Mouse (Mus musculus): Measurements from ENCODE around the gene Kctd12. TPM values are rescaled to one million over a fixed set of nuclear protein-coding genes. Genes with fewer than 3 reads are reported as not detected.

The Kctd12 gene
- 179 and 213 TPM in 2 replicates for total RNA-seq (2023)

DNA sequence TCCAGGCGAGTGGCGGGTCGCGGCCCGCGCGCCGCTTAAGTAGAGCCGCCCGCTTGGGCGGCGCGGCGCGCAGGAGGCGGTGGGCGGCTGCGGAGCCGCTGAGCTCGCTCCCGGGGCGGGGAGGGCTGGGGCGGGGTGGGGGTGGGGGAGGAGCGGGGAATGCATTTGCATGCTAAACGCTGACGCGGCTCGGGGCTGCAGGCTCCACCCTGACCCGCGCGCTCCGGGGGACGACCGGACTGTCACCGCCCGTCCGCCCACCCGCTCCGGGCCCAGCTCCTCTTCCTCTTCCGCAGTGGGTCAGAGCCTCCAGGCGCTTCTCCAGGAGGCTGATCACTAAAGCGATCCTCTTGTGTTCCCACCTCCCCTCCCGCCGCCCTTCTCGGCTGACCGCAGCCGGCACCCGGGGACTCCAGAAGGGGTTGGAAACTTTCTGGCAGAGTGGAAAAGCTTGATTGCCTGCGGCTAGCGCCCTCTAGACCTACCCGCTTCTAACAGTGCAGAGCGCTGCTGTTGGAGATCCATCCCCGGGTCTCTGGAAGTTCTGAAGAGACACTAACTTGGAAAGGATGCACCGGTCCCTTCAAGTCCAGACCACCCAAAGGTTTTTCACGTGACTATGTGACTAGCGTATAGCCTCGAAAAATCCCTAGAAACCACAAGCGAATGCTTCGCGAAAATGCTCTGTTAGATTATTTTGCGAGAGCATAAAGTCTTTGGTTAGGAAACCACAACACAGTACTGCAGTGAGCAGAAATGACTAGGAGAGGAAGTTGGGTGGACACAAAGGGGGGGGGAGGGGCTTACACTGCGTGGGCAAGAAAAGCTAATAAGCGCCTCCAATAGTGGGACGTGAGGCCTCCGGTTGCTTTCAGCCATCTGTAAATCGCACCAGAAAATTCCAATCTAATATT lies at the start of gene Kctd12:
Gene Kctd12, minus strand, starts transcription at position 11 of the 914 bp plus-strand sequence.

Other genes starting within 250 kb of the Kctd12 start
- 127 and 193 TPM in 2 replicates for gene Acod1, start 64.3 kb upstream of the Kctd12 start, total RNA-seq (2023)
- gene Cln5, start 87.6 kb upstream of the Kctd12 start, total RNA-seq (2023): 83.2 and 95.0 TPM in 2 replicates
- 170 and 227 TPM in 2 replicates for gene Fbxl3, start 116.9 kb upstream of the Kctd12 start, total RNA-seq (2023)